Mouse (Mus musculus) heart, adult 18-20 months (tissue): ENCODE data around the gene Vcp. TPM values are rescaled to one million over a fixed set of nuclear protein-coding genes. Genes with fewer than 3 reads are reported as not detected.
"Not testable (repeated sequence)": the region's sequence is repeated elsewhere in the genome, so short reads cannot be mapped to it uniquely, and the experiment has no call there.

Source experiments
- DNase-seq, 2 experiments: peaks; one replicate each; pipeline ENCODE4 v3.0.0; 2021 to 2022; ENCODE audit warnings: mixed read lengths in 1 of 2
- total RNA-seq, 2 experiments: library from RNA; stranded (reverse); gene quantifications; 2 replicates each; pipeline ENCODE4 v1.2.3; 2021

Gene Vcp
- total RNA-seq, 2 experiments from 2014 or later: 272 to 273 TPM

DNA sequence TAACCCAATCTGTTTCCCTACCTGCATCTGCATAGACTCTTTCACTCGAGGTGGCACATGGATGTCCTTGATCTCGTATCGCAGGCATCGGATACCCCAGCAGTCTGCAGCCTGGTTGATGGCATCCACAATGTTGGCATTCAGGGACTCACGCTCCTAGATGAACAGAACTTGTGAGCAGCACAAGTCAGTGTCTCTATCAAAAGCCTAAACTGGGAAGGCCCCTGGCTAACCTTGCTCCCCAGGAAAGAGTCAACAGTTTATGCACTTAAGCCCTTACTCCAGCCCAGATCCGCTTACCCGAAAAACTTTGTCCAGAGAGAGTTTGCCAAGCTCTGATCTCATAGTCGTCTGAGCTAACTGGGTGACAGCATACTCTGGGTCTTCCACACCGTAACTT is 29.4 kb upstream of the Vcp start:
- no peak for DNase-seq

DNA sequence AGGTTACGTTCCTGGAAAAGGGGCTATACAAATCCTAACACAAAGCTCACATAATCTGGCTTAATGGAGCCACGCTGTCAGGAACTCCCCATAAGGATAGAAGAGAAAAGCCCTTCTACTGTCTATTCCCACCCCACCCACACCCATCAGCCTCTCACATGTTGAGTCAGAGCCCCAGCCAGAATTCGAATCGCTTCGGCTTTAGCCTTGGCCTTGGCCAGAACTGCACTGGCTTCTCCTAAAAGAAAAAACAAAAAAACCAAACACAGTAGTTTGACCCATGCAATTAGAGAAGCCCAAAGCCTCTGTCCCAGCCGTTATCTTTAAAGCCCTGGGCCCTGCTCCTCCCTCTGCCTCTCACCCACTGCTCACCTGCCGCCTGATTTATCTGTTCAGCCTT is 28.8 kb upstream of the Vcp start:
- no peak for DNase-seq

DNA sequence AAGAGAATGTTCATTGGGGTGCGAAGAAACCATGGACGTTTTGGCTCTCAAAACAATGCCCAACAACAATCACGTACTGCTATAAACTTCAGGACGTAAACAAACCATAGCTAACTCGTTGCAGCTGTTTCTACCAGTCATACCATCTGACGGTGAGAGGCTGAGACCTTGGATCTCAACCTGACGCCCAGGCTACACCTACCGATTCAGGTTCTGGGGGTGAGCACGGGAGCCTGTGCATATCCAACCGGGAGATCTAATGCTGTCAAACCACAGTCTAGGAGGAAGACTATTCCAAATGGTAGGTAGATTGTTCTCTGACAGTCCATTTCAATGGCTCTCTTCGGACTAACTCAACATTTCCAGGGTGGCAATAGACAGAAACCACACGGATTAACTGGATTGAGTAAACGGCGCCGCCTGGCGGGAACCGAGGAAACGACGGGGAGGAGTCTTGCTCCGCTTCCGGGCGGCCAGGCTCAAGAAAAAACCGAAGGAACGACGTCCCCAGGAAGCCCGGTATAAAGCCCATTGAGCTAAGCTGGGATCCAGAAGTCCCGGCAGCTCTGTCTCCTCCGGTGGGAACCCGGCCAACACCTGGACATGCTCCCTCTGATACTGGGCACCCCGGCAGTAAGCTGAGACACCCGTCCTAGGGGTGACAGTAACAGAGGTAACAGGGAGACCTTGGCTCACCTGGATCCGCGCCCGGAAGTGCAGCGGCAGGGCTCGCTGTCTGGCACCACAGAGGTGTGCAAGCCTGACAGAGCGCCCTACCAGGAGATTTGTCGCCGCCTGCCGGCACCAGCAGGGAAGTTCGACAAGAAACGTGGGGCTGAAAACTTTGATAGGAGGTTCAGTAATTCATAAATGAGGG is 25.0 kb upstream of the Vcp start, which contains the start of gene Pigo:
Pigo (minus strand) TSS at position 736 of the 877 bp plus-strand sequence.
- DNase-seq: peak; percentile 94 to 95

DNA sequence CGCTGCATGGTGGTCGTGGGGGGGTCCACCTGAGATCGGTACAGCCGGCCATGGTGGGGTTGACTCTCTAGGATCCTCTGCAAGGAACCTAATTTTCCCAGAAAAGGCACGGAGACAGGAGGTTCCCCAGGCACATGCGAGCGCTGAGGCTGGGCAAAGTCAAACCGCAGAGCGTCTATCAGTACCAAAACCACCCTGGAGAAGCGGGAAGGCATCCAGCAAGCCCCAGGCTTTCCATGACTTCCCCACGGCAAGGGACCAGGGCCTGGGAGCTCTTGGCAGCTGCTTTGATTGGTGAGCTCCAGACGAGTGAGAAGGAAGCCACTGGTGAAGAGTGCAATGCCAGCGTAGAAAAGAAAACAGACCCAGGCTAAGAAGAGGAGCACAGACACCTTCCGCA is 24.4 kb upstream of the Vcp start:
- no peak for DNase-seq

DNA sequence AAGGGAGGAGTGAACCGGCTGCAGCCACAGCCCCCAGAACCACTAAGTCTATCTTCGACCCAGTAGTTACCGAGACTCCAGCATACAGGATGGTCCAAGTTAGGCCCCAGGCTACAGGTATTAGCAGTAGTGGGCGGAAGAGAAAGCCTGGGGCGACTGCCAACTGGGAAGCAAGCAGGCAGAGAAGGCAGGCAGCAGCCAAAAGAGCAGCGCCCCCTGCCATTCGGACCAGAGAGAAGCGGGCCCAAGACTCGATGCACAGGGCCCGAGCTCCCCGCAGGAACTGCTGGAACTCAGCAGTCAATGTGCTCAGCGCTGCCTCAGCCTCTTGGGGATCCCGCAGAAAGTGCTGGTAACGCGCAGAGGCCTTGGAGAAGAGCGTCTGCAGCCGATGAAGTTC is 21.0 kb upstream of the Vcp start:
- no peak for DNase-seq

DNA sequence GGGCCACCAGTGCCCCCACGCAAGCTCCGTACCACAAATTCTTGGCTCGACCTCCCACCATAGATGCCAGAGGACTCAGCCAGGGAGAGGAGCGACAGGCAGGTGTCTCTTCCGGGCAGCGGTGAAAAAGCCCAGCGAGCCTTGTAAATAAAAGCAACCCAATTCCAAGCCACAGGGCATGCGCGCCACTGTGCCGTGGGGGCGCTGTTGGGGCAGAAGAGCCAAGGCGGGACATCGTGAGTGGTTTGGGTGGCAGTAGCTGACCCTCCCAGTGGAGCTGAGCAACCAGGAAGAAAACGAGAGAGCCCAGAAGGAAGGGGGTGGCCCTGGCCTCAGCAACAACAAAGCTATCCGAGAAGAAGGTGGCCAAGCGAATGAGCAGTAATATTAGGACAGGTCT is 20.6 kb upstream of the Vcp start:
- no peak for DNase-seq

DNA sequence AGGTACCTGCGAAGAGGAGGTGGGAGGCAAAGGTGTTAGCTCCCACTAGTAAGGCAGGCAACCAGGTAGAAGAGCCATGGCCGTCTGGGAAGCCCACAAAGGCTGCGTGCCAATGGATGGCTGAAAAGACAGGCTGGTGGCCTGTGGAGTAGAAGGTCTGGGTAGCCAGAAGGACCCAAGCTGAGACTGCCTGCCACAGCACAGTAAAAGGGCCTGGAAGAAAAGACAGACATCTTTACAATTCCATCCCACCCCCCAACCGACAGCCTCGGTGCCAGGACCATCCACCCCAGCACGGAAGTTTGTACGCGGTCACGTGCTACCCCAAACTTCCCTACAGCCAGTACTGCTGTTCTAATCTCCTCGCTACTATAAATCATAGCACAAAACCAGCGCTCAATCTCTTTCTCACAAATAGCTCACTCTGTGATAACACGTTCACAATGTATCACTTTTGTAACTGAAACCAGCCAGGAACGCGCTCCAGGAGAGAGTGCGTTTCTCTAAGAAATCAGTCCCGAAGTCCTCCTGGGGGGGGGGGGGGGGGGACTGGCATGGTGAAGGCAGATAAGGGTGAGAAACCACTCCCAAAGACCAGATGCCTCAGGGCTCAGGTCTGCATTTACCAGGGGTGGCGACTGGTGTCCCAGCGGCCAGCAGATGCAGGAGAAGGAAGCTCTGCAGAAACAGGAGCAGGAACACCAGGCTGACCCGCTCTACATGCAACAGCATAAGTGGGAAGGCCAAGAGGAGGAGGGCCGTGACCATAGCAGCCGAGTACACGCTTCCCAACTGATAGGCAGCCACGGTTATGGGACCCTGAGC is 19.5 kb upstream of the Vcp start:
- DNase-seq: peak in 1 of 2 experiments; percentile 33

DNA sequence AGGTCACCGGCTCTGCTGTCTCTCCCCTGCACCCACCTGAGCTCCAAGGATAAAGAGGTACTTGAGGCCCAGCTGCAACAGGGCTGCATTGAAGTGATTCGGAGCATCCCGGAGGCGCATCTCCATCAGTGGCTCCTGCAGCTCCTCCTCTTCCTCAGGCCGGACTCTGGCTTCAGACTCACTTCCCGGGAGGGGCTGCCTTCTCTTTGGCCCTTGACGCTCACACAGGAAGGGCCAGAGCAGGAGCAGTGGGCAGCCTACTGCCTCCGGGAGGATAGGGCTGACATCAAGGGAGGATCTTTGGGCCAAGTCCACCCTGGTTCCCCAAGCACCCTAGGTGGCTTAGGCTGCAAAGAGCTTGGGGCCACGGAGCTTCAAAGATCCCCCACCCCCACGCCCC is 18.9 kb upstream of the Vcp start:
- no peak for DNase-seq

DNA sequence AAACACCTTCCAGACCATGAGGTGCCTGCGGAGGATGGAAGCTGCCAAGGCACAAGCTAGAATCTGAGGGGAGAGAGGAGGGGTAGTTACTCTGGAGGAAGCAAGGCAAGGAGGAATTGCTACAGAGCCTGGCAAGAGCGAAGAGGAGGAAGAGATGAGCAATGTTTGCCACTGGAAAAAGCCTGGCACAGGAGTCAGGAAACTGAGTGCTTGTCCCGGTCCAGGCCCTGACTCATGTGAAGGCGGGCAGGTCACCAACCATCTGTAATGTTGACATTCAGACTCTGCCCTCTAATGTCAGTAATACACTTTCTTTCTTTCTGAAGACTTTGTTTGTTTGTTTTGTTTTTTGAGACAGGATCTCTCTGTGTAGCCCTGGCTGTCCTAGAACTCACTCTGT is 17.8 kb upstream of the Vcp start:
- DNase-seq: no peak

DNA sequence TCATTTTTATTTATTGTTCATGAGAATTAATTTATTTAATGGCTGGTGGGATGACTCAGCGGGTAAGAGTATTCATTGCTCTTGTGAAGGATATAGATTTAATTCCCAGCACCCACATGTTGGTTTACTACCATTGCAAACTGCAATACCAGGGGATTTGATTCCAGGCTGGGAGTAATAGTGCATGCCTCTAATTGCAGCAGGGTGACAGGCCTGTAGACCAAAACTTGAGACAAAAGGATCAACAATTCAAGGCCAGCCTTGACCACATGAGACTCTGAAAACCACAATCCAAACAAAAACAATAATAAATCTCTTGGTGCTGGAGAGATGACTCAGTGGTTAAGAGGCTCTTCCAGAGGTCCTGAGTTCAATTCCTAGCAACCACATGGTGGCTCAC is 11.8 kb upstream of the Vcp start:
- no peak for DNase-seq

DNA sequence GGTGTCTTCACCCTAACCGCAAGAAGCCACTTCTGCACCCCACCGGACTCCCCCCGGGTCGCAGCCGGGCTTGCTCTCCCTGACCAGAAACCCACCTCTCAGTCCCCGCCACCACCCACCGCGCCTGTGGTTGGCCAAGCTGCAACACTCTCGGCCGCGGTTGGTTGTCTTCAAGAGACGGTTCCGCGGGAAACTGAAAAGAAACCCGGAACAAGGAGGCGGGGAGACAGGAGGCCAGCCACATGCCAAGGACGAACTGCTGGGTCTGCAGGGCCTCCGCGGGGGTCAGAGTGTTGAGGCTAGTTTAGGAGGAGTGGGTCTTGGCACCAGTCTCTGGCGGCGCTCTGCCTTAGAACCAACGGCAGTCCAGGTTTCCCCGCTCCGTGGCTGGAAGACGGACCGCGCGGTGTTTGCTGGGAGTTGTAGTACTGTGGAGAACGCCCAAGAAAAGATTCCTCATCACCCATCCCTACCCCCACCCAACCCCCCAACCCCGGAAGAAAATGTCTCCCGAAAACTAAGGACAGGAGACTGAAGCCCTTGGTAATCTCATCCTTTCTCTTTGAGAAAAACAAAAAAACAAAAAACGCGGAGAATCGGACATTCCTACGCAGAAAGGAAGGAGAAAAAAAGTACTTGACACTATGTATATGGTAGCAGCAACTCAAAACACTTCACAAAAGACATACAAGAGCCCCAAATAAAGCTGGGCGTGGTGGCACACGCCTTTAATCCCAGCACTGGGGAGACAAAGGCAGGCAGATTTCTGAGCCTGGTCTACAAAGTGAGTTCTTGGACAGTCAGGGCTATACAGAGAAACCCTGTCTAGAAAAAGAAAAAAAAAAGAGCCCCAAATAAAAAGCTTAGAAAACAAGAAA is 10.1 kb upstream of the Vcp start, which contains the start of gene Fancg:
Fancg (minus strand) TSS at position 346 of the 878 bp plus-strand sequence.
- peak; percentile 91 to 92 for DNase-seq

DNA sequence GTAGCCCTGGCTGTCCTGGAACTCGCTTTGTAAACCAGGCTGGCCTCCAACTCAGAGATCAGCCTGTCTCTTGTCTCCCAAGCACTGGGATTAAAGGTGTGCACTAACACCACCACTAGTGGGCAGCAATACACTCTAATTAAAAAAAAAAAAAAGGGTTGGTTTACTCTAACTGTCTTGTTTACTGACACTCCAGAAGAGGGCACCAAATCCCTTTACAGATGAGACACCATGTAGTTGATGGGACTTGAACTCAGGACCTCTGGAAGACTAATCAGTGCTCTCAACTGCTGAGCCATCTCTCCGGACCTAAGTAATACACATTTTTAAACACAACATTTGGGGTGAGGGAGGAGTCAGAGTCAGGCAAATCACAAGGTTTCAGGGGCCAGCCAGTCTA is 5.5 kb upstream of the Vcp start:
- peak; percentile 53 to 63 for DNase-seq

DNA sequence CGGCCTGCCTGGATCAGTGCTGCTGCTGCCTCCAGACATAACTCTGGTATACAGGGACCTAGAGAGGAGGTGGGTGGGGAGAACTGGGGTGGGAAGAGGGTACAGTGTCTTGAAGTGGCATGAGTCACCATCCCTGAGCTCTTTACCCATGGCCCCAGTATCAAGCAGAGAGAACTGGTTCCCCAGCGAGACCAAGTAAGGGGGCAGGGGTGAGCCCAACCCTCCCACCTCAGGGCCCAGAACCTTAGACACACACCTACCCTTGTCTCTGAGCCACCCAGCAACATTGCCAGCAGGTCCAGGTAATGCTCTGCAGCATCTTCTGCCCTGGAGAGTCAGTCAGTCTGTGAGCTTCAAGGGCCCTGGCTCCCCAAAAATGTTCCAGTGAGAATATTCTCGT is 4.6 kb upstream of the Vcp start:
- no peak for DNase-seq

DNA sequence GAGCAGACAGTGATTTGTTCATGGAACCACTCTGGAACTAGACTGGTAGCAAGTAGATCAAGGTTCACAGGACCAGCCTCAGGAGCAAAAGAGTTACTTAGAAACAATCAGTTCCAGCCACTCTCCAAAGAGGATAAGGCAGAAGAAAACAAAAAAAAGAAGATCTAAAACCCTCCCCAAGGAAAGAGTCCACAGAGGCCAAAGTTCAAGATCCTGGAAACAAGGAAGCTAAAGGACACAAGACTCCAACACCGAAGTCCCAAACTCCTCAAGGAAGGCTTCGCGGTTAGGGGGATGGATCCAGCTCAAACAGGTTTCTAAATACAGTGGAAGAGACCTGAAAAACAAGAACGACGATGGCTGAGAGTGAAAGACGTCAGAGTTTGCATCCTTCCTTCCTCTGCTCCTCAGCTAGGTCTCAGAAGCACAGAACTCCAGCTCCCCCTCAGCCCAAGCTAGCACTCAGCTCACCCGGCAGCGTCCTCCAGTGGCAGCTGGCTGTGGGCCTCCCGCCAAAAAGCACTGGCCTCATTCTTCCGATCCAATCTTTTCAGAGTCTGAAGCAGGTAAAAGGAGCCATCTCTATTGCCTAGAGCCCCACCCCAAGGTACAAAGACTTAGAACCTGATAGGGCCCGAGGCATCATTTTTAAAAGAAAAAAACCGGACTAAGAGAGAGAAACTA is 2.6 kb upstream of the Vcp start:
- DNase-seq: no peak

DNA sequence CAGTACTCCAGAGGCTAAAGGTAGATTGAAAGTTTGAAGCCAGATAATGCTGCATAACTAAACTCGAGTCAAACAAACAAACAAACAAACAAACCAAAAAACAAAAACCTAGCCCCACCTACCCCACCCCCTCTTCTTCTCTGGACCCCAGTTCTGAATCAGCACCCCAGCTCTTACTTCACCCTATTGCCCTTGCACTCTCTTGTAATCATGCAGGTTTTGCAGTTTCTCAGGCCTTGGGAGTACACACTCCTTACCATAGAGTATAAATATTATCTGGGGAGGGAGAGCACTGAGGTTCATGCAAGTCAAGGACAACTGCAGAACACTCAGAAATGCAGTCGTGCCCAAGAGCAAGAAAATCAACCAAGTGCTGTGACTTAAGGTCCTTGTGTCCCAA is 965 bp upstream of the Vcp start:
- no peak for DNase-seq

DNA sequence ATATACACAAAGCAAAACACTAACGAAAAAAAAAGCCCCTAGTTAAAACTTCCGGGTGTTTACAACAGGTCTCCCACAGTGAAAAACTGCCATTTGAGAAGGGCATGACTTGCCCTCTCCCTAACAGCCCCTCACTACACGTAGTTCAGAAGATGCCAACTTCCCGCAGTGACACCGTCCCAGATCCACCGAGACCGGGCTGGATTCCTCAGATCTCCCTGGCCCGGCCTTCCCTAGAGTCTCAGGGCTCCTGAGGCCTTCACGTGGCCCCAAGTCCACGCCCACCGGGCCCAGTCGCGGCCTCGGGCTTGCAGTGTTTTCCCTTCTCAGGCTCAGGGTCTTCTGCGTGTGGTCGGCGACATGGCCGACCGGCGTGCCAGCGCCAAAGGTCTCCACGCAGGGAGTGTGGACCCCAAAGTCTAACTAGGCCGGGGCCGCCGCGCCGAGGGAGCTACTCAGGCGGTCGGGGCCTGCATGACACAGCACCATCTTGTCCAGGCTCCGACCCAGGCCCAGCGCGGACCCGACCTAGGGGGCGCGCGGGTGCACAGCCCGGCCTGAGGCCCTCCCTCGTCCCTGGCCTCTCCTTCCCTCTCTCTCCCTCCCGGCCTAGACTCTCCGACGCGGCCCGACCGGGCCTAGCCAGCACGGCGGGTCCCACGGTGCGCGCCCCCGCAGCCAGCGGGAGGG is 711 bp downstream of the Vcp start:
- DNase-seq: peak; percentile 81 to 83

DNA sequence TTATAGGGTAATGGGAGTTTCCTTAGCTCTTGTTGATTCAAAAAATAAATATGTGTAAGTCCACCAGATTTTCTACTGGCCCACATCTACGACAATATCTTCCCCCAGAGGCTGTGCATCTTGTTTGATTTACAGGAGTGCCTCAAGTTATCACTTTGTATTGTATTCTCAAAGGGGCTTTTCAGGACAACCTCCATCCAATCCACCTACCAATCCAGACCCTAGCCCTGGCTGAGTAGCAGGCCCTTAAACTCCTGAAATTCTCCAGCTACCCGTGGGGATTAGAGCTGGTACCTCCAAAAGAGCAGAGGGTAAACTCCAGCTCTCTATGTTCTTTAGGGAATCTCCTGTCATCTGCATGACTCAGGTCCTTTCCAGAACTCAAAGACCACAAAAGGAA is 2.3 kb downstream of the Vcp start:
- DNase-seq: peak in 1 of 2 experiments; percentile 26

DNA sequence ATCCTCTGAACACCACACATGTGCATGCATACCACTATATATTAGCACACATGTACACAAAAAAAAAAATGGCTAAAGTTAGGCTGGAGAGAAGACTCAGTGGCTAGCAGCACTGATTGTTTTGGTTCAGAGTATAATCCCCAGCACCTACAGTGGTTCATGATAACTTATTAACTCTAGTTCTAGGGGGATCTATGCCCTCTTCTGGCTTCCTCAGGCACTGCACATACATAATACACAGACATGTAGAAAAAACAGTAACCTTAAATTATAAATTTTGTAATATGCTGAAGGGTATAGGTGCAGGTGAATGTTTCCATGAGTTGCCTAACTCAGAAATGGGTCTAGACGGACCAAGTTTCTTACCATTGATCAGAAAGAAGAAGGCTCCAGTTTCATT is 12.0 kb downstream of the Vcp start:
- DNase-seq: no peak

DNA sequence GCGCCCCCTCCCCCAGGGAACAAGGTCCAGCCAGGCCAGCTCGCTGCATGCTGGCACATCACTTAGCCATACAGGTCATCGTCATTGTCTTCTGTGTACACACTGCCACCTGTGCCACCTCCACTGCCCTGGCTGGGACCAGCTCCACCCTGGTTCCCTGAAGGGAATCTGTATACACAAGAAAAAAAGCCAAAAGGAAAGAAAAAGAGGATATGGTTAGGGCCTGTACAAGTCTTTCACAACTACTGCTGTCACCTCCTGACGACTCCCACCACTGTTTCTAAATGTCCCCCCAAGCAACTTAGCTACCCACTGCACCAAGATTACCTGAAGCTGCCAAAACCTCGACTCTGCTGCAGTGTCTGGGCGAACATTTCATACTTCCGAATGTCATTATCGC is 19.8 kb downstream of the Vcp start:
- DNase-seq: not testable (repeated sequence)

DNA sequence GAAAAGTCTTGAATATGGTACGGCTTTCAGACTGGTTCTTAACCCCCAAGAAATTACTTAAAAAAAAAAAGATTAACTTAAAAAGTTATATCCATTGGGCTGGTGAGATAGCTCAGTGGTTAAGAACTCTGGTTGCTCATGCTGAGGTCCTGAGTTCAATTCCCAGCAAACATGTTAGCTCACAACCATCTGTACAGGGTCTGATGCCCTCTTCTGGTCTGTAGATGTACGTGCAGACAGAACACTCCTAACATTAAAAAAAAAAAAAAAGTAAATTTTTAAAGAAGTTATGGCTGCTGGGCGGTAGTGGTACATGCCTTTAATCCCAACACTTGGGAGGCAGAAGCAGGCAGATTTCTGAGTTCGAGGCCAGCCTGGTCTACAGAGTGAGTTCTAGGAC is 22.2 kb downstream of the Vcp start:
- no peak for DNase-seq

DNA sequence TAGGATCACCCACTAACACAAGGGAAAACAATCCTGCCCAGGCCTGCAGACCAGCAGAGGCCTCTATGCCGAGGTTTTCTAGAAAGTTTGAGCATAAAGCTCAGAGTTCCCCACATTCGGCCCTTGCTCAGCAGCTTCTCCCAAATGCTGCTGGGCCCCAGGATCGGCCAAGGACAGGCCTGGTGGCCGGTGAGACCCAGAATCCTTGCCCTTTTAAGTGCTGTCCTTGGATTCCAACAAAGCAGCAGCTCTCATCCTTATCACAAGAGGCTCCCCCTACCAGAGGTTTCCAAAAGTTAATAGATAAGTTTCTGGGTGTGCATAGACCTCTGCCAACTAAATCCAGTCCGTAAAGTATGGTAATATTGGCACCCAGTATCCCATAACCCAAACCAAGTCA is 26.4 kb downstream of the Vcp start:
- no peak for DNase-seq
